8 mouse cellular contexts compared by ENCODE assay signal in genomic region chr14:75015856-75016714, GRCm38 (mm10). TPM values are rescaled to one million over a fixed set of nuclear protein-coding genes. Genes with fewer than 3 reads are reported as not detected.
A peak's percentile ranks its signal among the peaks of the same experiment; 100 is the strongest.
DNase-seq lines count a peak whose midpoint lies in the region.

Rubcnl (plus strand) TSS chr14:75016027.

- peaks cover 6% of the 10 kb centered on the region for H3K27me3 ChIP-seq in hindbrain, embryonic 10.5 days (ENCODE audit: insufficient read depth, poor library complexity, severe bottlenecking)

- 2% methylated on average over 49 of the region's 49 CpGs for WGBS in hindbrain, embryonic 10.5 days

- H3K4me1 ChIP-seq in hindbrain, embryonic 10.5 days (replicated peaks): peaks cover 9% of the 10 kb centered on the region

- no peaks in the 10 kb centered on the region for H3K36me3 ChIP-seq in hindbrain, embryonic 10.5 days

- peak within 1 kb of the TSS; percentile 73 for H3K27ac ChIP-seq in hindbrain, embryonic 10.5 days

- no peaks in the 10 kb centered on the region for H3K9me3 ChIP-seq in hindbrain, embryonic 10.5 days

- peak; percentile 85 for DNase-seq in Muller cell, postnatal 12 days (ENCODE audit: inconsistent ontology term)
- DNase-seq in cerebellum, adult 8-10 months: peak; percentile 41
- peak; percentile 88 for DNase-seq in forelimb bud, embryonic 11.5 days (ENCODE audit: low read depth, low spot score)
- DNase-seq in hindbrain, embryonic 10.5 days (ENCODE audit: low spot score): peak; percentile 78
- DNase-seq in layer of hippocampus, adult 9-10 months (ENCODE audit: low spot score): peak; percentile 62
- DNase-seq in lung, postnatal 10 days: peak; percentile 85
- peak; percentile 66 for DNase-seq in ovary, postnatal 36 days (ENCODE audit: low spot score)
- peak; percentile 73 for DNase-seq in thymus, postnatal 14 days

- H3K4me3 ChIP-seq in hindbrain, embryonic 10.5 days: peak within 1 kb of the TSS; percentile 71

RNA-seq across cellular contexts. Expression of gene Rubcnl, which starts in this region (rescaled TPM):
- polyA plus RNA-seq in hindbrain, embryonic 10.5 days (2016; fragmentation: Nextera tagmentation; extraction: Ambion mirVana): 0.13 and 0.29 TPM in 2 replicates

Comparison
In these comparisons a context has a peak if more than half of its experiments do, and no peak if none do; other contexts are left out.
1. Peak in every context shown above with its lines: DNase-seq, H3K4me3 ChIP-seq and H3K27ac ChIP-seq.
2. Peak in DNase-seq, H3K4me3 ChIP-seq and H3K27ac ChIP-seq in hindbrain, embryonic 10.5 days; RNA of the gene not detected or under 1 TPM.